Mouse (Mus musculus) T-helper 2 cell (primary cell): ENCODE results near the gene Rrp15.

Source experiments
- in situ Hi-C: fragments of 300-600 bp; cut with MboI, MseI; formaldehyde crosslinking; loops from one replicate; pipeline ENCODE4 v1.15.1; 2025; ENCODE audit warnings: high pct_unique_total_duplicates

Rrp15 gene

DNA sequence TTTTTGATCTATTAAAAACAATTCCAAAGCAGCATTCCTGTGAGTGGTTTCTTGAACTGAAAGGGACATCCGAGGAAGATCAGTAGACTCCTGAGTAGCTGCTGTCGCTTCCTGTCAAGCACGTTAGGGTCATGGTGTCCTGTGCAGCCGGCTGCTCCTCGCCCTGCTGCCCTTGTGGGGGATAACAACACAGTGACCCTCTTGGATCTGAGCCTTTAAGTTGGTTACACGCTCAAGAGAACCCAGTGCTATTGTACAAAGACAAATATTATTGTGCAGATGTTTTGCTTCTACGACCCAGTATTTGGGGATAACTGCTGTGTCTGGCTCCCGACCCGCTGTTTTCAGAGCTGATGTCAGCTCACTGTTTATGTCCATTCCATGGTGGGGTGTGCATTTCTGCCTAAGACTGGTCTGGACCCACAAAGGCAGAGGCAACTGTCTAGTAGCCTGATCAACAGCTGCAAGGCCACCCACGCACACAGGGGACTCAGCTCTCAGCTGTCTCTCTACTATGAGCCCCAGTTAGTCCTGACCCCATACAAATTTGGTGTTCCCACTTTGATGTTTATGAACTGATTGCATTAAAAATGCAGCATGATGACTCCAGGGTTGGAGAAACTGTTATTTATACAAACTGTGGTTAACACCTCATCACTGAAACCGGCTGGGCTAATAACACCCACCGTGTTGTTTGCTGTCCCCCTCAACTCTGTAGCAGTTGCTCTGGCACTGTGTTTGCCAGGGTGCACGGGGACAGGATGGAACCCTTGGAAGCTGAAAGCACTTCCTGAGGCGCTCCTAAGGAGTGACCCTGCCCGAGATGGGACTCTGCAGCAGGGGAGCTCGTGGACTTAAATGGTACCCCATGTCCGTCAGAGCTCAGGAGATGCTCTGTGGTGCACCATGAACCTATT is 33.9 kb downstream of the Rrp15 start:
- in situ Hi-C loops, result loop anchor here (25.0 kb wide), 2 partner anchors 1028 to 1178 kb away; no protein-coding TSS in a partner anchor

DNA sequence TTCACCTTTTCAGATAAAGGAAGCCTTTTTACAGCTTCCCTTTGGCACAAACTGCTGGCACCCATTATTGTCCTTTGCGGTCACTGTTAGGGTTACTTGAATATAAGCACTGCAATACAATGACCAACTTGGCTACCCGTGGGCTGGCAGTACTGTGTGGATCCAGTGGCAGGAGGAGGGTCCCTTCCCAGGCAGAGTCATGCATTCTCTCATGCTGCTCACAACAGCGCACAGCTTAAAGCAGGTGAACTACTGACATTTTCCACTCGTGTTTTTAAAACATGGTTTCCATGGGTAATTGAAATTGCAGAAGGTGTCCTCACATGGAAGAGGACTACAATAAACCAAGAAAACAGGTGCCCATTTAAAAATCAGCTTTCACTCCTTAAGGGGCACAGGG is 34.9 kb downstream of the Rrp15 start:
- in situ Hi-C loops, result loop anchor here (25.0 kb wide), 2 partner anchors 1027 to 1177 kb away; no protein-coding TSS in a partner anchor

DNA sequence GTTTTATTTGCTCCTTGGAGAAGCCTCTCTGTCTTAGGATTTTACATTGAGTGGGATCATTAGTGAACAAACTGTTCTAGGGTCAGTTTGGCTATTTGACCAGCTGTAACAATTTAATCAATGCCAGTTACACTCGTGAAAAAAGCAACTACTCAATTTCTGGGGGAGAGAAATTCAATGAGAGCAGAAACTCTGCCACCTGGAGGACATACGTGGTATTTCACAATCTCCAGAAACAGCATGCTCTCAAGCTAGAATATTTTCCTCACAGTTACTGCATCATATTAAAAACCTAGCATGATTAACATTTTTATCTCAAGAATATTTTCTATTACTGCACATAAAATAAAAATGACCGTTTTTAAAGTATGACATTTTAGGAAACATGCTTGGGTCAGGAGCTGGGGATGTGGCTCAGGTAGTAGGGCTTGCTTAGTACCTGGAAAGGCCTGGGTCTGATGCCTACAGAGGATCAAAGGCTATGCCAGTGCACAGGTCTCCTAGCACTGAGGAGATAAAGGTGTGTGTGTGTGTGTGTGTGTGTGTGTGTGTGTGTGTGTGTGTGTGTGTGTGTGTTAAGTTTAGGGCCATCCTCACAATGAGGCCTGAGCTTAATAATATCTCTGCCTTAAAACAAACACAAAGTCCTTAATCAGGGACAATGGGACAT is 36.2 kb downstream of the Rrp15 start:
- in situ Hi-C loops, result loop anchor here (25.0 kb wide), 2 partner anchors 1026 to 1176 kb away; no protein-coding TSS in a partner anchor

DNA sequence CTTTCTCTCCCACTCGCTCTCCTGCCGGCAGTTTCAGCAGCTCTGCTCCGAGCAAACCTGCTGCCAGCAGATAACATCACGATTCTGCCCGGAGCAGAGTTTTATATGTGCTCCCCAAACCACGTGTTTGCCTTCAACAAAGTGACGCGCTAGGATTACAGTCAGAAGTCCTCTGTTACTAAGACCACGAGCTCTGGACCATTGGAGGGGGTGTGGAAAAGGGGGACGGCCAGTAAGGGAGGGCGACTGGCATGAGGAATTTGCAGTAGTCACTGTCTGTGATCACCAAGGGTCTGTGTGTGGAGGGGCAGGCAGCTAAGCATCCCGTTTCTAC is 43.3 kb downstream of the Rrp15 start, which contains the start of gene Tgfb2:
Tgfb2 (minus strand) TSS at position 75 of the 334 bp plus-strand sequence.
- in situ Hi-C loops, result loop anchor here (25.0 kb wide), 2 partner anchors 1019 to 1169 kb away; no protein-coding TSS in a partner anchor

DNA sequence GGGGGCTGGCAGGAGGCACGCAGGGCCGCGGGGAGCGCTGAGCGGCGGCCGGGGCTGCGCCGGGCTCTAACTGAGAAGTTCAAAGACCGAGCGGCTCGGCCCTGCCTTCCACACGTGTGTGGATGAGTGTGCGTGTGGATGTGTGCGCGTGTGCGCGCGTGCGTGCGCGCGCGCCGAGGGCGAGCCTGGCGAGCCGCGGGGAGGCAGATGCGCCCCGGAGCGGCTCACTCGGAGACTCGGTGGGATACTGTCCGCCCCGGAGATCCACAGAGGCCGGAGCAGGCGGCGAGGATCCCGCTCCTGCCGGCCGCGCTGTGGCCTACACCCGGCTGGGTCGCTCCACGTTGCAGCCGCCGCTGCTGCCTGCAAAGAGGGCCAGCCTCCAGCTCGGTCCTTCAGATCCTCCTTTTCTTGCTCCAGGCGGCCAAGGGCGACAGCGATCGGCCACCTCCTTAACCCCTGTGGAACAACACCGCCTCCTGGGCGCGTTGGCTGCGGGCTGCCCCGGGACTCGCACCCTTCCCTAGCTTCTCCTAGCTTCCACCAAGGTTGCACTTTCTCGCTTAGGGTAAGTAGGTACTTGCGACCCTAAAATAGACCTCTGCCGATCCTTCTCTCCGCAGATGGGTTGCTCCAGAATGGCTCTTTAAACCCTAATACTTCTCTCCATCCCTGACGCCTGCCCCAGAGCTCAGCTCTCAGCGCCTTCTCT is 43.8 kb downstream of the Rrp15 start:
- in situ Hi-C loops, result loop anchor here (25.0 kb wide), 2 partner anchors 1018 to 1168 kb away; no protein-coding TSS in a partner anchor

DNA sequence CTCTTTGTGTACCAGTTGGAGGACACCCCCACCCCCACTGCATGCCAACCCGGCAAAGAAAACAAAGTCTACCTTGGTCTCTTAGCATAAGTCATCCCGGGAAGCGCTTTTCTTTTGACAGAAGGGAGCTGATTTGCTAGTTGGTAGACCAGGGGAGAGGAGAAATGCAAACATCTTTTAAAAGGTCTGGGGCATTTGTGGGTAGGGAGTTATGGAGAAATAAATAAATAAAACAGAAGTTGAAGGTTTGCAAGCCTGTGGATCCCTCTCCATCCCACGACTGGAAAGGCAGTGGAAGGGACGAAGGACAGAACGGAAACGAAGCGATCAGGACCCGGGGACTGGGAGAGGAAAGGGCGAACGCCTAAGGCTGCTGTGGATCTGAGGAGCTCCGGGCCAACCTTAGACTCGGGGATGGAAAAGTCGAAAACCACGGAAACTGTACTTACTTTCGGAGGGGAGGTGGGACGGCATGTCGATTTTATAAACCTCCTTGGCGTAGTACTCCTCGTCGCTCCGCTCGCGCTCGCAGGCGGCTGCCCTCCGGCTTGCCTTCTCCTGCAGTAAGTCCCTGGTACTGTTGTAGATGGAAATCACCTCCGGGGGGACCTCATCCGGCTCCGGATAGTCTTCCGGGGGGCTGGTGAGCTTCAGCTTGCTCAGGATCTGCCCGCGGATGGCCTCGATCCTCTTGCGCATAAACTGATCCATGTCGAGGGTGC is 45.0 kb downstream of the Rrp15 start:
- in situ Hi-C loops, result loop anchor here (25.0 kb wide), 2 partner anchors 1017 to 1167 kb away; no protein-coding TSS in a partner anchor

DNA sequence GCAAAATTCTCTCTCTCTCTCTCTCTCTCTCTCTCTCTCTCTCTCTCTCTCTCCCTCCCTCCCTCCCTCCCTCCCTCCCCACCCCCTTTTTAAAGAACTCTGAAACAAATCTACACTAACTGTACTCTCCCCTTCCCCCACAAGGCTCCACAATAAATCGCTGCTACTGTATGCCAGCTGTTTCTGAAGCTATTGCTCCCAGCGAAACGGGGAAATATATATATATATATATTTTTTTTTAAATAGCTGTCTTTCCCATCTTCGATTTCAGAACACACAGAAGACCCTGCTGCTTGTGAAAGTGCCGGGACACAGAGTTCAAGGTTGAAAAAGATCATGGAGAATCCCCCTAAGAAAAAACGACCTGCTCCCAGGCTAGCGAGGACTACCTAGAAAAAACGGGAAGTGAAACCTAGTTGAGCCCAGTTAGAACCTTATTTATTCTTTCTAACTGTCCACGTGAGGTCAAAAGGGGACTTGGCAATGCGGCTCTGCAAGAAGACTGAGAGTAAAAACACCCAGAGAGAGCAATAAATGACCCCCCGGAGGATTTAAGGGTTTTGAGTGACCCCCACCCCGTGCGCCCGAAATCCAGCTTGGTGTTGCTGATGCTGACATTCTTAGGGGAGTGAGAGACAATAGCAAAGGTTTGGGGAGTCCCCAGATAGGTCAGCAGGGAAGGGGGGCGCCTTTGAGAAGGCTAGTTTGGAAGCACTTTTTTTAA is 45.7 kb downstream of the Rrp15 start:
- in situ Hi-C loops, result loop anchor here (25.0 kb wide), 2 partner anchors 1016 to 1166 kb away; no protein-coding TSS in a partner anchor

DNA sequence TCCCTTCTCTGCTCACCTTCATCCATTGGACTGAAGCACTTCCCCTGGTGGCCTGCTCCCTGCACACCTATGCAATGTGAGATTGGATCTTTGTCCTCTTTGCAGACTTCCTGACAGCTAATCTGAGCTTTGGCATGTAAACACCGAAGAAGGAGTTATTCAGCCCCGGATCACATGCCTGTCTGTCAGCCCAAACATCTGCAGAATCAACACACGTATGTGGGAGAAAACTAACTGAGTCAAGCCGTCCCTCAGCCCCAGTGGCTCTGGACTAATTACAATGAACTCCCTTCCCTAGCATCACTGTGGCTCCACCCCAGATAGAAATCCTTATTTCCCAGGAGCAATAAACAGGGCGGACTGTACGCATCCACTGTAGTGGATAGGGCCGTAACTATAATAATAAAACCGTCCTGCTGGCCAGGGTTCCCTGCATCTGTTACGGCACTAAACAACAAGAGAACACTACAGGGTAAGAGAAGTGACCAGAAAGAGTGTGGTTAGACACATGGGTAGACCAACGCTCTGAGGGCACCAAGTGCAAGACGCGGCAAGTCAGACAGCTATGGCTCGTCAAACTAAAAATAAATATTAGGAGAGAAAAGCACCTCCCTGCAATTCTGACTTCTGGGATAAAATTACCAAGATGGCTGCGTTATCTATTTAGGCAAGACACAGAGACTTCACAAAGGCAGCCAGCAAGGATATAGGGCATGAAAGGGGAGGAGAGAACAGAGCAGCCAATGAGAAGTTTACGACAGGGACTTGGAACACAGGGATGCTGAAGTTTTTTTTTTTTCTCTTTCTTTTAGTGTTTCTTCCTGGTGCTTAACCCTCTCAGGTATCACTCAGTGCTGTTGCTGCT is 46.5 kb downstream of the Rrp15 start:
- in situ Hi-C loops, result loop anchor here (25.0 kb wide), 2 partner anchors 1015 to 1165 kb away; no protein-coding TSS in a partner anchor

DNA sequence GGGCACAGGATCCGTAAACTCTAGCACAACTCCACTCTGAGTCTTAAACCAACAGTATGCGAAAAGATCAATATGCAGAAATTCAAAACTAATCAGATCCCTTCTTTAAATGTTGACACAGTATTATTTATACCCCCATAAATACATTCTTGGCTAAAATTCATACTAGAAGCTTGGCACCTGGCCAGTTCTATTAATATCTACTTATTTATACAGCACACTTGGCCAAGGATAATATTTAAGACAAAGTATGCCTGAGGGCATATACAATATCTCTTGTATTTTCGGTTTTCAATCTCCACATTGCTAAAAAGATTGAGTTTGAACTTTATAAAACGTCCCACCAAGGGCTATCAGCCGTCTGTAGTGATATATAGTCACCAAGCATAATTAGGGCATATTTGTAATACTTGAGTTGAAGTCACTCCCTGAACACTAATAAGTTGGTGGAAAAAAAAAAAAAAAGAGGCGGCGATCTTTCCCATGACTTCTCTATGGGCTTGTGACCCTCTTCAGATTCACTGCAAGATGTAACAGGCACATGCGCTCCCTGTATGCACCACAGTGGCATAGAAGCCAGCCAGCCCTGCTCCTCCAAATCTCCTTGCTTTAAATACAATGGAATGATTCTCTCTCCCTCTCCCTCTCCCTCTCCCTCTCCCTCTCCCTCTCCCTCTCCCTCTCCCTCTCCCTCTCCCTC is 47.8 kb downstream of the Rrp15 start:
- in situ Hi-C loops, result loop anchor here (25.0 kb wide), 2 partner anchors 1014 to 1164 kb away; no protein-coding TSS in a partner anchor

DNA sequence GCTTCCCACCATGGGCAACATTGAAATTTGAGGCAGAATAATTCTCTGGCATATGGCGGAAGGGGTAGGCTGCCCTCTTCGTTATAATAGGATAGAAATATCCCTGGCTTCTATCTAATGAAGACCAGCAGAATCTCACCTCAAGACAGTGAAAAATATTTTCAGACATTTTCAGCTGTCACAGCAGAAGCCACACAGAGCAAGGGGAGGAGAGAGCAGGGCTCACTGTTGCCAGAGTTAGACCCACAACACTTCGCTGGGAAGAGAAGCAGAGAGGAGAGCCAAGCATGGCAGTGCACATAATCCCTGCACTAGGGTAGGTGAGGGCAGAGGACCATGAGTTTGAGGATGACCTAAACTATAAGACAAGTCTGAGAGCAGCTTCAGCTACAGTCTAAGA is 48.7 kb downstream of the Rrp15 start:
- in situ Hi-C loops, result loop anchor here (25.0 kb wide), 2 partner anchors 1013 to 1163 kb away; no protein-coding TSS in a partner anchor

DNA sequence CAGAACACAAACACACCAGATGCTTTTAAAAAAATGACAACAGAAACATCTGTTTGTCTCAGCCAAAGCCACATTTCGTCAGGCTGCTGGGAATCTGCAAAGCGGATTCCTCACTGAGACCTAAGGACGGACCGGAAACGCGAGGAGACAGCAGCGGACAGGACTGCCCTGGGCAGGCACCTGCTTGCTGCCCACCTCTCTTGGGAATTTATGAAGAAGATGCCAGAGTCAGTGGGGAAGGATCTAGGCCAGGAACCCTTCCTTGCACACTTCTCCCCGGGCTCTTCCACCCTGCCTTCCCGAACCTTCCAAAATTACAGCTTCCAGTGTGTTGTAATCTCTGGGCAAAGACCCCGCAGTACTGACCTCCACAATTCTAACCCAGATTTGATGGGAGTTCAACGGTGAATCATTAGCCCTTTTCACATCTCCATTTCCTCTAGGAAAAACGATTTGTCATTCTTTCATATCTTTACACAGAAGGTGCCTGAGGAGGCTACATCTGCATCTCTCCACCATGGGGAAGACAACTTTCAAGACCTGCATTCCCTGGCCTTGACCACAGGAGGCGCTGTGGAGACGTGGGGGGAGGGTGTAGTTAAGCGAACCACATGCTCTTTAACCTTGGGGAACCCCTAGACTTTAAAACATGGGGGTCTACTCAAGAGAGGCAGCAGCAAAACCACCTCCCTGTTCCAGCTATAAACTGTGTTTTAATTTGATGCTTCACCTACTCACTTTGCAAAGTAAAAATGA is 50.4 kb downstream of the Rrp15 start:
- in situ Hi-C loops, result no loop called here

DNA sequence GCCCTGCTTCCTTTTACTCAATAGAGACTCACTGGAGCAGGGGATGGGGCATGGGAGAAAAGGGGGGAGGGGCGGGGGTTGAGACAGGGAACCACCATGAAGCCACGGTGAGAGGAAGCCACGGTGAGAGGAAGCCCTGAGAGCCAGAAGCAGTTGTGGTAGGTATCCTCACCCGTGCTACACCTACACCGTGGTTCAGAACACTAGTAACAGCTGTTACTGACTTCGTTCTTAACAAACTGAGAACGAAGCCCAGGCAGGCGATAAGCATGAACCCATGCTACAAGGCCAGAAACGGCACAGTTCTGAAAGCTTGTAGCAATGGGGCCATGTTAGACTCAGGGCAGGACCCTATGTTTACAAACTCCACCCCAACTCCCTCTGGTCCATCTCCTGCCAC is 52.9 kb downstream of the Rrp15 start:
- in situ Hi-C loops, result no loop called here

DNA sequence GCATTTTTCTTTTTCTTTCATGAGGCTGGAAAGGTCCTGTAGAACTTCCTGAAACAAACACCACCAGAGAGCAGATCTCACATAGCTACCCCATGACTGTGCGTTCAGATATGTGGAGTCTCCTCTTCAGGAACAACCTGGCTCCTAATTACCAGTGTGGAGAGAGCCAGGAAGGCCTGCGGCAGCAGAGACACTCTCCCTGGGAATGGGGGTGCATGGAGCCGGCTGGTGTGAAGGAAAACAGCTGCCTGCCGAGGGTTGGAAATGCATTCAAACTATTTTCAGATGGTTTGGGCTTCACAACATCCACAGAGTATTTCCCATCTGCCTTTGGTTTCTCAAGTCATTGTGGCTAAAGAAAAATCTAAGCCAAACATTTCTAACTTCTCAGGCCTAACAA is 53.8 kb downstream of the Rrp15 start:
- in situ Hi-C loops, result no loop called here

DNA sequence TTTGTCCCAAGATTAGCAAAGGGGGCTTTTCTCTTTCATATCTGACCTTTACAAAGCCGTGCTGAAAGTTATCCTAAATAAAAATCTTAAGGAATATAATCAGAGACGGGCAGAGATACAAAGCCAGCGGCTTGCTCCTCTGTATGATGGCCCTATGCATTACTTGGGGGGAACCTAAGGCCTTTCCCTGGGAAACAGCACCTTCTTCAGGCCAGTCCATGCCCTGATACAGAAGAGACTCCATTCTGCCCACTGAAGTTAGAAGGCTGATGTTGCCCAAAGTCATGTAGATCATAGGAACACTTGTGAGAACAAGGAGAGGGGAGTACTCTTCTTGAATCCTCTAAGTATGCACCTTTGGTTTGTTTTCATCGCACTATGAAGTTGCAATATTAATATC is 56.8 kb downstream of the Rrp15 start:
- in situ Hi-C loops, result no loop called here

DNA sequence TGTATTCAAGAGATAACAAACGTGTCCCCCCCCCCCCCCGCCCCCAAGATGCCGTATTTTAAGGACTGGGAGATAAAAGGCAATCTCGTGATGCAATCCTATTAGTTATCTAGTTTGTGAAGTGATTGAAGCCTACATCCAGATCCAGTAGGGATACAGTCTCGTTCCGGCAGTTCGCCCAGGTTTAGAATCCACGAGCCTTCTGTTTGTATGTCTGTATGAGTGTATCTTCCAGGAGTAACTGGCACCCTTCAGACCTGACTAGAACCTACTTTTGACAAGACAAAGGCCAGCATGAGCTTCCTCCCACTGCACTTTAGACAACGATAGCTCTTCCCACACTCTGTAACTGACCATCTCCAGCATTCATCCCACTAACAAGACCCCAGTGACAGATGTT is 57.5 kb downstream of the Rrp15 start:
- in situ Hi-C loops, result no loop called here

DNA sequence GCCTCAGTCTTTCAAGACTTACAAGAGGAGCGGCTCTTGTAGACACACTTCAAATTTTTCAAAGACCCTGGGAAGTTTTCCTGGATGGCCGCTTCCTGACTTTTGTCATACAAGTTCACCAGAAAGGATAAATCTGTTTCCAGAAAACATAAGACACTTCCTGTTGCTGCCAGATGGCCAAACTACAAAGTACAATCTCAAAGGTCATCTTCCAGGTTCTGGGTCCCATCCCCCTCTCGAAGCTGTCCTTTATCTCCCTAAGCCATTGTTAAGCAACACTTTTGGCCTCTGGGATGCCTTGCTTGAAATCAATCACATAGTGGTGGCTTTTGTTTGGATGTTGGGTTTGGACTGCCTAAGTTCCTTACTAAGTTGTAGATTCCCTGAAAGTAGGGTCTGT is 65.1 kb downstream of the Rrp15 start:
- in situ Hi-C loops, result no loop called here

DNA sequence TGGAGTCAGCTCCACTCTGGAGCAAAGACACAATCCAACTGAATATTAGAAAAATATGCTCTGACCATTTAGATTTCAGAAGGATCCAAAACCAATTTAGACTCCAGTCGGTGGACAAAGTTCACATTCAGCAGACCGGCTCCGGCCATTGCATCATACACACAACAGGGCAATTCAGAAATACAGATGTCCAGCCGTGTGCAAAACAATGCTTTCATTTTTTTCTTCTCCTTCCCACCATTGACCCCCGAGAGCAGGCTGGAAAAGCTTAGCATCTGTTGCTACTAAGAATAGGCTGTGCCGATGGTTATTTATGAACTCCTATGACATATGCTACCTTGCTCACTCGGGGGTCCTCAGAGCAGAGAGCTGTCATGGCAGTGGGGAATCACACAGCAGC is 66.6 kb downstream of the Rrp15 start:
- in situ Hi-C loops, result no loop called here

DNA sequence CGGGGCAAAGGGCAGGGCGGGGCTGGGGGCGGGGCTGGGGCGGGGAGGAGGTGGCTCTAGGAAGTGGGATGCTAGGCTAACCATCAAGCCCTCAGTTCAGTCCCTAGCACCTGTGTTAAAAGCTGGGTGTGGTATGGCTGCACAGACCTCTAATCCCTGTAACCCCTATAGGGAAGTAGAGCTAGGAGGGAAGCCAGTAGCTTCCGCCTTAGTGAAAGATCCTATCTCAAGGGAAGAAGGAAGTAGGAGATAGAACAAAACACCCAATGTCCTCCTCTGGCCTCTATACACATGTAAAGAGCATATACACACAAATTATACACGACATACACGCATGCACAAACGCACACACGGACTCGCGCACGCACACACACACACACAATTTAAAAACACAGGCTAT is 71.5 kb downstream of the Rrp15 start:
- in situ Hi-C loops, result no loop called here
